Mouse (Mus musculus): ENCODE data around the gene Tnfrsf1a.
A peak's percentile ranks its signal among the peaks of the same experiment; 100 is the strongest.
"Not testable (repeated sequence)": the region's sequence is repeated elsewhere in the genome, so short reads cannot be mapped to it uniquely, and the experiment has no call there.

Tnfrsf1a gene

GRCm38 (mm10) chr6:125348721-125349574 lies at the start of gene Tnfrsf1a:
Tnfrsf1a (plus strand) TSS chr6:125349362.
- no peak for DNase-seq

- no peak for DNase-seq
Measured at GRCm38 (mm10) chr6:125300982-125301381, 48.2 kb upstream of the Tnfrsf1a start.

GRCm38 (mm10) chr6:125302231-125302982 lies 46.8 kb upstream of the Tnfrsf1a start:
- DNase-seq = no peak

GRCm38 (mm10) chr6:125303242-125303641 lies 45.9 kb upstream of the Tnfrsf1a start:
- DNase-seq = no peak

GRCm38 (mm10) chr6:125304408-125304807 lies 44.8 kb upstream of the Tnfrsf1a start:
- DNase-seq = not testable (repeated sequence)

GRCm38 (mm10) chr6:125305465-125305864 lies 43.7 kb upstream of the Tnfrsf1a start:
- DNase-seq = no peak

GRCm38 (mm10) chr6:125307091-125307490 lies 42.1 kb upstream of the Tnfrsf1a start:
- DNase-seq = no peak

GRCm38 (mm10) chr6:125308921-125309320 lies 40.2 kb upstream of the Tnfrsf1a start:
- DNase-seq = no peak

GRCm38 (mm10) chr6:125309406-125309805 lies 39.8 kb upstream of the Tnfrsf1a start:
- no peak for DNase-seq

- DNase-seq = no peak
Measured at GRCm38 (mm10) chr6:125312171-125312570, 37.0 kb upstream of the Tnfrsf1a start.

GRCm38 (mm10) chr6:125312581-125313355 lies 36.4 kb upstream of the Tnfrsf1a start:
- no peak for DNase-seq

GRCm38 (mm10) chr6:125313546-125314230 lies 35.5 kb upstream of the Tnfrsf1a start, which contains the start of gene Ltbr:
Ltbr (minus strand) TSS chr6:125313885.
- peak; percentile 42 for DNase-seq

- no peak for DNase-seq
Measured at GRCm38 (mm10) chr6:125314231-125314563, 35.0 kb upstream of the Tnfrsf1a start.

GRCm38 (mm10) chr6:125314746-125315145 lies 34.4 kb upstream of the Tnfrsf1a start:
- DNase-seq = no peak

GRCm38 (mm10) chr6:125317077-125317476 lies 32.1 kb upstream of the Tnfrsf1a start:
- no peak for DNase-seq

- no peak for DNase-seq
Measured at GRCm38 (mm10) chr6:125318981-125319918, 29.9 kb upstream of the Tnfrsf1a start.

GRCm38 (mm10) chr6:125319919-125320296 lies 29.3 kb upstream of the Tnfrsf1a start:
- DNase-seq = no peak

- no peak for DNase-seq
Measured at GRCm38 (mm10) chr6:125320323-125320722, 28.8 kb upstream of the Tnfrsf1a start, which contains the start of gene Scnn1a. Scnn1a (plus strand) TSS chr6:125320659.

- no peak for DNase-seq
Measured at GRCm38 (mm10) chr6:125321114-125321855, 27.9 kb upstream of the Tnfrsf1a start.

- no peak for DNase-seq
Measured at GRCm38 (mm10) chr6:125322794-125323193, 26.4 kb upstream of the Tnfrsf1a start.

- DNase-seq = no peak
Measured at GRCm38 (mm10) chr6:125323547-125323946, 25.6 kb upstream of the Tnfrsf1a start.

Data from right cerebral cortex, postnatal 25 days (tissue).